Mouse (Mus musculus) stomach, embryonic 14.5 days (tissue): Measurements from ENCODE around the gene Ap1g1. TPM values are rescaled to one million over a fixed set of nuclear protein-coding genes. Genes with fewer than 3 reads are reported as not detected.
"Not testable (repeated sequence)": the region's sequence is repeated elsewhere in the genome, so short reads cannot be mapped to it uniquely, and the experiment has no call there.

Experiments
- ATAC-seq: fragments of 200-750 bp; cut with Nextera tagmentation; 2 replicates; pipeline ENCODE4 v1.8.0; 2017; ENCODE audit warnings: low read depth, moderate TSS enrichment; ENCODE audit not compliant: insufficient number of reproducible peaks, insufficient read depth, low FRiP score
- H3K27ac ChIP-seq: fragments of 300-500 bp; sonication (generic); 2 replicates; pipeline ENCODE4 v1.5.1; 2014; ENCODE audit warnings: mild to moderate bottlenecking, low read length, moderate library complexity, mixed read lengths
- H3K27me3 ChIP-seq: fragments of 300-500 bp; sonication (generic); 2 replicates; pipeline ENCODE4 v1.6.1; 2014; ENCODE audit warnings: low read length, control low read depth, mixed read lengths; ENCODE audit not compliant: control insufficient read depth, insufficient read depth
- H3K36me3 ChIP-seq: fragments of 300-500 bp; sonication (generic); 2 replicates; pipeline ENCODE4 v1.6.1; 2014; ENCODE audit warnings: mild to moderate bottlenecking, control low read depth, low read length, moderate library complexity, mixed read lengths; ENCODE audit not compliant: control insufficient read depth, insufficient read depth
- H3K4me1 ChIP-seq: fragments of 300-500 bp; sonication (generic); 2 replicates; pipeline ENCODE4 v1.6.1; 2014; ENCODE audit warnings: low read length, control low read depth, mixed read lengths; ENCODE audit not compliant: control insufficient read depth, insufficient read depth
- H3K4me2 ChIP-seq: fragments of 300-500 bp; sonication (generic); replicated peaks from 2 replicates; pipeline ENCODE4 v1.6.1; 2014; ENCODE audit warnings: low read depth, low read length, control low read depth
- H3K4me3 ChIP-seq: fragments of 300-500 bp; sonication (generic); 2 replicates; pipeline ENCODE4 v1.5.1; 2014; ENCODE audit warnings: low read depth, low read length, control low read depth
- H3K9ac ChIP-seq: fragments of 300-500 bp; sonication (generic); replicated peaks from 2 replicates; pipeline ENCODE4 v1.6.1; 2014; ENCODE audit warnings: low read depth, mild to moderate bottlenecking, control low read depth, low read length, moderate library complexity, mixed read lengths
- H3K9me3 ChIP-seq: fragments of 300-500 bp; sonication (generic); 2 replicates; pipeline ENCODE4 v1.6.1; 2016; ENCODE audit warnings: low read depth, low read length, control low read depth; ENCODE audit not compliant: control insufficient read depth
- WGBS: fragments of 180-500 bp; shearing (Covaris S2); extraction: QIAGEN DNeasy Blood & Tissue Kit; methylation state at CpG from one replicate; pipeline ENCODE4 v1.1.7; 2014; 5-methylcytosine and 5-hydroxymethylcytosine counted together
- polyA plus RNA-seq: library from polyadenylated mRNA; unstranded; fragments of >200 nt; fragmentation: Nextera tagmentation; extraction: Ambion mirVana; gene quantifications from 2 replicates; pipeline ENCODE4 v1.2.1, GENCODE M21; 2014

Ap1g1 gene
- polyA plus RNA-seq, 1 experiment from 2014 or later: 39.2 TPM

DNA sequence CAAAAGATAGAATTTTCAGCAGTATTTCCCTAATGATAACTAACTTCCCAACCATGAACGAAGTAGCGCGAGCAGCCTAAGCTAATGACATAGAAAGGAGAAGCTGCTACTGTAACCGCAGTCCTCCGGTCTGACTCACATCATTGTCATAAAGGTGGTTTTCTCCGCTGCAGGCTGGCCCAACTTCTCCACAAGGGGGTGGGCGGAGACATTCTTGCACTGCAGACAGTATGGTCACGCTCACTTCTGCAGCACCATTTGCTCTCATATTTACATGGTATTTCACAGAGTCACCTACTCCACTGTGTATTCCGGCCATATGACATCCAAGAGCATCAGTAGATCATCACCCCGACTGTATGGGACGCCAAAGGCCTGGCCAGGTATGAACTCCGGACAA lies 27.7 kb upstream of the Ap1g1 start:
- H3K9ac ChIP-seq: no peak overlapping the region
- no peaks in the 10 kb centered on the region for H3K27me3 ChIP-seq
- H3K4me2 ChIP-seq: no peak overlapping the region
- H3K27ac ChIP-seq: no peak overlapping the region
- no peaks in the 10 kb centered on the region for H3K9me3 ChIP-seq
- no peak for ATAC-seq
- no peaks in the 10 kb centered on the region for H3K36me3 ChIP-seq
- H3K4me3 ChIP-seq: no peak overlapping the region
- no peaks in the 10 kb centered on the region for H3K4me1 ChIP-seq
- WGBS: 63% methylated on average over 12 of the region's 12 CpGs

DNA sequence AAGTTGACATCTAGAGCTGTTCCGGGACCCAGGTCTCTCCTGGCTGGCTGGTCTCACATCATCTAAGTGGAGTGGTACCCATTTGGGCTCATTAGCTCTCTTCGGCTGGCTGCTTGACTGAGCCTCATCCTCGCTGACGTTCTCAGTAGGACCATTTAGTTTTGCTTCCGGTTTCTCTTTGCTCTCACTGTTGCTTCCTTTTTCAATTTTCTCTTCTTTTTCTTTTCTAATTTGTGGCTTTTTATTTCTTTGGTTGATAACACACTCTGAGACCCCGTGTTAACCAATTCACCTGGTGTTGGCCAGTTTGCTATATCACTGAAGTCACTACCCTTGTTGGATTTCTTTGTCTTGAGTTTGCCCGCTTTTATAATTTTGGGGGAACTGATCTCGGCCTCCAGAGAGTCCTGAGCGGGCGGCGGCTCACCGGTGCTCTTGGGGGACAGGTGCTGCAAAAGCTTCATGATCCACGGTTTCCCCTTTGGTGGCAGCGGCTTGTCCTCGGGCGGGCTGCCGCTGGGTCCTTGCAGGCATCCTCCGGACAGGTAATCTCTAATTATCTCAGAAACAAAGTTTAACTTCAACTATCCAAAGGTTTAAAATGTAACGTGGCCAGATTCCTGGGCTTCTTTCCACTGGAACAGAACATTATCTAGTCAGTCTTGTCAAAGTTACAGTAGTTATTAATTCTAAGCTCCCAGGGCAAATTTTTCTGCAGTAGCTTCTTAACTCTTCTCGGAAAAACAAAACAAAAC lies 26.4 kb upstream of the Ap1g1 start:
- 87% methylated on average over 20 of the region's 20 CpGs for WGBS
- Histone ChIP-seq H3K9ac (no peak overlapping the region), H3K4me1 (no peaks in the 10 kb centered on the region), H3K36me3 (no peaks in the 10 kb centered on the region), H3K27me3 (no peaks in the 10 kb centered on the region), H3K4me2 (no peak overlapping the region), H3K27ac (no peak overlapping the region), H3K4me3 (no peak overlapping the region), H3K9me3 (no peaks in the 10 kb centered on the region)
- ATAC-seq: no peak

DNA sequence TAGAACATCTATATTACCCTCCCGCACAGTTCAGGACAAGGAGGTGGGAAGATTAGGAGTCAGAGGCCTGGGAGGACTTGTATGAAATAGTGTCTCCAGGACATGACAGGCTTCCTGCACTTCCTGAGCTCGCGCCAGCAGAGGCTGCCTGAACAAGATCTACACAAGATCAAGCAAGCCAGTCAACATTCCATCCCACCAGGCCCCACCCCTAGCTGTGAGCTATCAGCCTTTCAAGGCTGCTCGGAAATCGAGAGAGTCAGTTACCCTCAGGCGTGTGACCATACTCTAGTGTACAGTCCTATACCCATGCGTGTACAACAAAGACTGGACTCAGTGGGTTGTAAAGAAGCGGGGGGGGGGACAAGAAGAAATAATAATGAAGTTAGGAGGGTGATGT lies 23.7 kb upstream of the Ap1g1 start:
- H3K9ac ChIP-seq: no peak overlapping the region
- H3K4me1 ChIP-seq: no peaks in the 10 kb centered on the region
- ATAC-seq: no peak
- WGBS: 89% methylated on average over 8 of the region's 8 CpGs
- no peak overlapping the region for H3K4me2 ChIP-seq
- no peaks in the 10 kb centered on the region for H3K36me3 ChIP-seq
- H3K4me3 ChIP-seq: no peak overlapping the region
- H3K9me3 ChIP-seq: no peaks in the 10 kb centered on the region
- H3K27ac ChIP-seq: no peak overlapping the region
- H3K27me3 ChIP-seq: no peaks in the 10 kb centered on the region

- not testable (repeated sequence) for H3K9ac ChIP-seq, H3K4me1 ChIP-seq, H3K27me3 ChIP-seq, H3K36me3 ChIP-seq, H3K4me2 ChIP-seq, ATAC-seq, H3K27ac ChIP-seq, H3K4me3 ChIP-seq, H3K9me3 ChIP-seq
- 82% methylated on average over 4 of the region's 4 CpGs for WGBS
These were observed 22.8 kb upstream of the Ap1g1 start for GRCm38 (mm10) chr8:109755554-109755953.

- no peak overlapping the region for H3K27ac ChIP-seq
- ATAC-seq: no peak
- H3K27me3 ChIP-seq: no peaks in the 10 kb centered on the region
- H3K9me3 ChIP-seq: no peaks in the 10 kb centered on the region
- H3K4me1 ChIP-seq: no peaks in the 10 kb centered on the region
- no peak overlapping the region for H3K4me2 ChIP-seq
- H3K4me3 ChIP-seq: no peak overlapping the region
- H3K36me3 ChIP-seq: no peaks in the 10 kb centered on the region
- H3K9ac ChIP-seq: no peak overlapping the region
- 69% methylated on average over 3 of the region's 3 CpGs for WGBS
These were observed 21.5 kb upstream of the Ap1g1 start for GRCm38 (mm10) chr8:109756849-109757248.

- H3K9me3 ChIP-seq: no peaks in the 10 kb centered on the region
- H3K4me1 ChIP-seq: no peaks in the 10 kb centered on the region
- no peak overlapping the region for H3K4me2 ChIP-seq
- H3K4me3 ChIP-seq: no peak overlapping the region
- WGBS: 89% methylated on average over 7 of the region's 7 CpGs
- H3K27me3 ChIP-seq: no peaks in the 10 kb centered on the region
- H3K9ac ChIP-seq: no peak overlapping the region
- H3K27ac ChIP-seq: no peak overlapping the region
- ATAC-seq: no peak
- H3K36me3 ChIP-seq: no peaks in the 10 kb centered on the region
These were observed 18.9 kb upstream of the Ap1g1 start for GRCm38 (mm10) chr8:109759426-109759825.

DNA sequence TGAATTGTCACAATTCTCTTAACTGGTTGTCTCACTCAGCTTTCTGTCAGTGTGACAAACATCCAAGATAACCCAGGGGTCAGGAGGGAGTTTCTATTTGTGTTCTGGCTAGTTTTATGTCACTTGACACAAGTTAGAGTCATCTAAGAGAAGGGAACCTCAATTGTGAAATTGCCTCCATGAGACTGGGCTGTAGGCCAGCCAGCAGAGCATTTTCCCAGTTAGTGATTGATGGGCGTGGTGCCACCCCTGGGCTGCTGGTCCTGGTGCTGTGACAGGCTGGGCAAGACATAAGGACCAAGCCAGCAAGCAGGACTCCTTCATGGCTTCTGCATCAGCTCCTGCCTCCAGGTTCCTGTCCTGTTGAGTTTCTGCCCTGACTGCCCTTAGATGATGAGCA lies 18.1 kb upstream of the Ap1g1 start:
- Histone ChIP-seq H3K27me3 (no peaks in the 10 kb centered on the region), H3K4me2 (no peak overlapping the region), H3K9me3 (no peaks in the 10 kb centered on the region), H3K27ac (no peak overlapping the region), H3K4me3 (no peak overlapping the region), H3K4me1 (no peaks in the 10 kb centered on the region), H3K36me3 (no peaks in the 10 kb centered on the region), H3K9ac (no peak overlapping the region)
- ATAC-seq: no peak
- WGBS: 38% methylated on average over 1 of the region's 1 CpGs

DNA sequence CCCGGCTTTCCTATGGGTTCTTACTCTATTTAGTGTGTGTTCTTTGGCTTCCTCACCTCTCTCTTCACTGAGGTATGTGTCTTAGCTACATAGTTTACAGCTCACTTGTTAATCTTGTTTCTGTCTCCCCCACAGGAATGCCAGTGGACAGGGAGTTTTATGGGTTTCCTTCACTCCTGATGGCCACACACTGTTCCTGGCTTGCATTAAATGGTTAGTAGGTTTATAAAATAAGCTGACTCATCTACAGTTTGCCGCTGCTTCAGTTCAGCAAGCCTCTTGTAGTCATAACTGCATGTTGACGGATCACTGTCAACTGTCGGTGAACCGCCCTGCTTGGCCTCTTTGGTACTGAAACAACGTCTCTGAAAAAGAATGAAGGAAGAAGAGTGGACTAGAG lies 14.3 kb upstream of the Ap1g1 start:
- ATAC-seq: no peak

DNA sequence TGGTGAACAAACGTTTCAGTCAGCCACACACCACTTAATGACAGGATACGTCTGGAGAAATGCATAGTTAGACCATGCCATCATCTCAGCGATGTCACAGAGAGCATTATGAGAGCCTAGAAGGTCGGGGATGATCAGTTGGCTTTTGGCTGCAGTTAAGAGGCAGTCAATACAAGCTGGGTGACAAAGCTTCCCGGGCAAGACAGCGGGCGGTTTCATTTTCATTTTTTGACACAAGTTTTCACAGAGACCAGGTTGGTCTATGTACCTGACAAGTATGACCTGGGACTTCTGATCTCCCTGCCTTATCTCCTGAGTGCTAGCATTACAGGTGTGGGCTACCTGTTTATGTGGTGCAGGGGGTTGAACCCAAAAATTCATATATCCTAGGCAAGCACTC lies 12.3 kb upstream of the Ap1g1 start:
- no peak for ATAC-seq
- H3K27me3 ChIP-seq: no peaks in the 10 kb centered on the region
- no peak overlapping the region for H3K4me2 ChIP-seq
- 68% methylated on average over 7 of the region's 7 CpGs for WGBS
- H3K9me3 ChIP-seq: no peaks in the 10 kb centered on the region
- H3K27ac ChIP-seq: no peak overlapping the region
- H3K4me3 ChIP-seq: no peak overlapping the region
- no peak overlapping the region for H3K9ac ChIP-seq
- H3K4me1 ChIP-seq: no peaks in the 10 kb centered on the region
- no peaks in the 10 kb centered on the region for H3K36me3 ChIP-seq

More for the DNA sequence above, 14.3 kb upstream of the Ap1g1 start:
- H3K4me3 ChIP-seq: no peak overlapping the region
- H3K4me2 ChIP-seq: no peak overlapping the region
- 81% methylated on average over 6 of the region's 6 CpGs for WGBS
- H3K9ac ChIP-seq: no peak overlapping the region
- H3K27me3 ChIP-seq: no peaks in the 10 kb centered on the region
- H3K27ac ChIP-seq: no peak overlapping the region
- H3K4me1 ChIP-seq: no peaks in the 10 kb centered on the region
- H3K9me3 ChIP-seq: no peaks in the 10 kb centered on the region
- H3K36me3 ChIP-seq: no peaks in the 10 kb centered on the region
